Mouse (Mus musculus): Measurements from ENCODE around the gene Lsm7.

The Lsm7 gene

DNA sequence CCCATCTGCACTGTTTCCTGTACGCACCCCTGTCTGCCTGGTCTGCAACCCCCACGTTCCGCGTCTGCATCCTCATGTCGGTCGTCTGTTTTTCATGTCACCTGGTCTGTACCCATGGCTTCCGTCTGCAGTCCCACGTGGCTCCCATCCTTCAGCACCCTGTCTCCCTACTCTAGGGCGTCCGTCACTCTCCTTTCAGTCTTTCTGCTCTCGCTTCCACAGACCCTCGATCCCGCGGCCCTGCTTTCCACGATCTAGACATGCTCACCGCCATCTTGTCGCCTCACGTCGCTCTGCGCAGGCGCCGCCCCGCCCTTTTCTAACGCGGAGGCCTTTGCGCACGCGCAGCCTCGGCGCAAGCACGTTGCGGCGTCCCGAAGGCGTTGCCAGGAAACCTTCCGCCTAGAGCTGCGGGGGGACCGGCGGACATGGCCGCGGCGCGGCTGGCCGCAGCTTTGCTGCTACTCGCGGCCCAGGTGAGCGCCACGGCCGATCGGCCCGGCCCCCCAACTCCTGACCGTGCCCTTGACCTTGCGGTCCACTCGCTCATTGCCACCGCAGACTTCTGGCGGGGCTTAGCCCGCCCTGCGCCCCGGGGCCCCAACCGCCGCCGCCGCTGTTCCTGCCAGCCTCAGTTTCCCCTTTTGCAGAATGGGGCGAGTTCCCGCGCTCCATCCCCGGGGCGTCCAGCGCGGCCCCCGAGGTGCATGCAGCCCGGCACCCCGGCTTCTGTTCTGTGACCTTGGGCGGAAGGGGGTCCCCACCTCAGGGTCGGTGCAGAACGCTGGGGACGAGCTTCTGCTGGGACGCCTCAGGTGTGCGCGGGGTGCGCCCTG is at the start of gene Lsm7, which contains the start of gene Sppl2b:
Lsm7 (minus strand) TSS at position 297 of the 836 bp plus-strand sequence.
Sppl2b (plus strand) TSS at position 363 of the 836 bp plus-strand sequence.
- DNase-seq (ENCODE audit: low spot score), result peak; percentile 96

- no peak for DNase-seq (ENCODE audit: low spot score)
Measured at GRCm38 (mm10) chr10:80904709-80905108, 49.7 kb upstream of the Lsm7 start.

GRCm38 (mm10) chr10:80904004-80904693 is 49.1 kb upstream of the Lsm7 start:
- DNase-seq (ENCODE audit: low spot score), result no peak

GRCm38 (mm10) chr10:80903282-80903681 is 48.3 kb upstream of the Lsm7 start:
- no peak for DNase-seq (ENCODE audit: low spot score)

DNA sequence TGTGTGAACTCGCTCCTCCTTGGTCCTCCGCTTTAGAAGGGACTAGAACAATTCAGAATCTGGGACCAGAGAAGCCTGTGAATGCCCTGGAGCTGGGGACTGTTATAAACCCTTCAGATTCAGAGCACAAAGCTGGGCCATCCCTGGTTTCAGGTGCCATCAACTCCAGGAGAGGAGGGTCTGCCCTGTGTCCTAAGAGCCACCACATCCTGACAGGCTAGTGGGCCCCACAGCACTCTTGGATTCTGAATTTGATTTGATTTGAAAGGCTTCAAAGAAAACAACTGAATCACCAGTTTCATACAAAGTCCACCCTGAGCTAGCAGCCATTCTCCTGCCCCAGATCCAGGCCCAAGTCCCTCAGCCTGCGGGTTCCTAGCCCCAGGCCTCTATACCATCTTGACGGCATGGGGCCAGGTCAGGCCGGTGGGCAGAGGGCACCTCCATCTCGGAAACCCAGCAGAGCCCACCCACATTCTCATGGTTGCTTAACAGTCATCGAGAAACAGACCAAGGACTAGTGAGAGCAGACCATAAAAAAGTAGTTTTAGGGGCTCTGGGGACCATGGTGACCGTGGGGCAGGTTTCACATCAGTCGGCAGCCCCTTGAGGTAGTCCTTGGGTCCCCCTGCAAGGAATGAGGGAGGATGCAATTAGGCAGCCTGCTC is 47.4 kb upstream of the Lsm7 start:
- DNase-seq (ENCODE audit: low spot score), result no peak

GRCm38 (mm10) chr10:80901409-80902272 is 46.6 kb upstream of the Lsm7 start:
- DNase-seq (ENCODE audit: low spot score), result no peak

DNA sequence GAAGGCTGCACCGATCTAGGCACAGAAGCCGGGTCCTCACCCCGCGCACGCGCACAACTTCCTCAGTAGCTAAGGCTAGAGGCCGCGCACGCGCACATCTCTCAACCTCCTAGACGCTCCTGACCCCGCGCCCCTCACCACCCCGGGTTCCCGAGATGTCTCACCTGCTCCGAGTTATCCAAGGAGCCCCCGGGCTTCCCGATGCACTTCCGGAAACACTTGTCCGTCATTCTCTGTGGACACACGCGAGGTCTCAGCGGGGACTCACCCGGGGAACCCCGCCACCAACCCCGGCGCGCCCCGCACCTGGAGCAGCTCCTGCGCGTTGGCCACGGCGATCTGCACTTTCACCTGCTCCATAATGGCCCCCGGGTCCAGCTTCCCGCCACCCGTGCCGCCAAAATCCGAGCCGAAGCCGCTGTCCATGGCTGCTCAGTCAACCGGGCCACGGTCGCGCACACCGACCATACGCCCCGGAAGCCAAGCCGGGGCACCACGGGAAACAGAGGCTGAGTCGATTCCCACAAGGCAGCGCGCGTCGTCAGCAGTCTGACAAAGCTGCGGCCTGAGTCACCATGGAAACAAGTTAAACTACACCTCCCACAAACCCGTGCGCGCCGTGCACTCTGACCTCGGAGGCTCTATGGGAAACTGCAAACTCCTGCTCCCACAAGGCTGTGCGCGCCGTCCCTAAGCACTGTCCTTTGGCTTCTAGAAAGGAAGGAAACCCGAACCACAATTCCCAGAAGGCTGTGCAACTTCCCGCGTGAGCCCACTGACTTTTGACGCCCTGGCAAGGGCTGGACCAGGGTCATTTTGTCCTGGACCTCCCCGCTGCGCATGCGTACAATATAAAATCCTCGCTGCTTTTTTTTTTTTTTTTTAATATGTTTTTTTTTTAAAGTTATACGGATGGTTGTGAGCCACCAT is 45.6 kb upstream of the Lsm7 start, which contains the start of gene Timm13:
Timm13 (minus strand) TSS at position 652 of the 930 bp plus-strand sequence.
- peak; percentile 100 for DNase-seq (ENCODE audit: low spot score)

- no peak for DNase-seq (ENCODE audit: low spot score)
Measured at GRCm38 (mm10) chr10:80899591-80900317, 44.7 kb upstream of the Lsm7 start.

- no peak for DNase-seq (ENCODE audit: low spot score)
Measured at GRCm38 (mm10) chr10:80899074-80899473, 44.1 kb upstream of the Lsm7 start.

GRCm38 (mm10) chr10:80897861-80898510 is 43.0 kb upstream of the Lsm7 start:
- DNase-seq (ENCODE audit: low spot score), result no peak

- DNase-seq (ENCODE audit: low spot score), result no peak
Measured at GRCm38 (mm10) chr10:80896581-80897485, 41.8 kb upstream of the Lsm7 start.

DNA sequence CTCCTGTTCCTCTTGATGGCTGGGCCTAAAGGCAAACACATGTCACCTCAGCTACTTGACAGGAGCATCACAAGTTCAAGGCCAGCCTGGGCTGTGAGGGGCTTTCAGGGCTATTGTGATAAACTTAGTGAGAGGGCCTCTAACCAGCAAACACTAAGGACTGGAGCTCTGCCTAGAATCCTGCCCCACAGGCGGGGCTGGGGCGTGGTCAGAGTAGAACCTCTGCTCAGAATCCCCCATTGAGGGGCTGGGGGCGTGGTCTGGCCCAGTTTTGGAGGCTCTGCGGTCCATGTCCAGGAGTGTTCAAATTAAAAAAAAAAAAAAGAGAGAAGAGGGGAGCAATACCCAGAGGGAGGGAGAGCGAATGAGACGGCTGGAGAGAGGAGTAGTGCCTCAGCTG is 40.7 kb upstream of the Lsm7 start:
- no peak for DNase-seq (ENCODE audit: low spot score)

GRCm38 (mm10) chr10:80895100-80895499 is 40.1 kb upstream of the Lsm7 start:
- no peak for DNase-seq (ENCODE audit: low spot score)

- peak; percentile 33 for DNase-seq (ENCODE audit: low spot score)
Measured at GRCm38 (mm10) chr10:80887181-80887580, 32.2 kb upstream of the Lsm7 start.

DNA sequence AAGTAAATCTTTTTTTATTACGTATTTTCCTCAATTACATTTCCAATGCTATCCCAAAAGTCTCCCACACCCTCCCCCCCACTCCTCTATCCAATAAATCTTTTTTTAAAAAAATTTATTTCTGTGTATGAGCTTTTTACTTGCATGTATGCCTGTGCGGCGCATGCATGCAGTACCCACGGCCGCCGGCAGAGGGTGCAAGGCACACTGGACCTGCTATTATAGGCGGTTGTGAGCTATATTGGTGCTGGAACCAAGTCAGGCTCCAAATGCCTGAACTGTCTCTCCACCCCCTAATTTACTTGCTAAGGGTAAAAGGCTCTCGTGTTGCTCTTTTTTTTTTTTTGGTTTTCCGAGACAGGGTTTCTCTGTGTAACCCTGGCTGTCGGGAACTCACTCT is 26.3 kb upstream of the Lsm7 start:
- DNase-seq (ENCODE audit: low spot score), result peak; percentile 69

- no peak for DNase-seq (ENCODE audit: low spot score)
Measured at GRCm38 (mm10) chr10:80880901-80881300, 25.9 kb upstream of the Lsm7 start.

- peak; percentile 70 for DNase-seq (ENCODE audit: low spot score)
Measured at GRCm38 (mm10) chr10:80880131-80880641, 25.2 kb upstream of the Lsm7 start.

DNA sequence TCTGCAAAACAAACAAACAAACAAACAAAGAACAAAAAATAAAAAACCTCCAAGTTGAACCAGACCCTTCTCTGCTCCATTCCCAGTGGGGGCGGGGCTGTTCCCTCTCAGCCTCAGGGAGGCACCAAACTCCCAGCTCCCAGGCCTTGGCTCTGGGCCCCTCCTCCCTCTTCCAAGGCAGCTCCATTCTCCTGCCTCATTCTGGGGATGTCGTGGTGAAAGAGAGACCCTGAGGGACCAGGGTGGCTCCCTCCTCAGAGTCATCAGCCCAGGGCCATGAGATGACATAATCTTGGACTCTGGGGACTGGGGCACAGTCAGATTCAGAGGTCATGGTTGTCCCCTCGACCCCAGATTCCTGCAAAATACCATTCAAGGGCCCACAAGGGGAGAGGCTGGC is 21.6 kb upstream of the Lsm7 start:
- no peak for DNase-seq (ENCODE audit: low spot score)

Measured in lung, postnatal 25 days (tissue).